7 mouse cellular contexts compared by ENCODE assay signal in genomic region chr9:36916362-36916761, GRCm38 (mm10).
DNase-seq lines count a peak whose midpoint lies in the region; ATAC-seq lines count a peak whose summit lies in the region.

No protein-coding gene starts in this region.

- intact Hi-C loops in left cerebral cortex, postnatal 25 days (cut with DNase I) = loop anchor here (2.0 to 5.0 kb wide), 2 partner anchors 52 to 231 kb away; partner anchors contain the start of gene Pknox2

- no peaks in the 10 kb centered on the region; the same call in 1 of the 2 replicates for H3K4me1 ChIP-seq in intestine, embryonic 16.5 days (ENCODE audit: control insufficient read depth, insufficient read depth, low read length)
- peaks cover 20% of the 10 kb centered on the region for H3K4me1 ChIP-seq in midbrain, embryonic 14.5 days (ENCODE audit: control insufficient read depth, insufficient read depth, low read length)

- WGBS in intestine, embryonic 16.5 days = 9% methylated on average over 6 of the region's 6 CpGs
- WGBS in midbrain, embryonic 14.5 days = 2% methylated on average over 6 of the region's 6 CpGs

- no peaks in the 10 kb centered on the region for H3K27me3 ChIP-seq in intestine, embryonic 16.5 days (replicated peaks; ENCODE audit: control insufficient read depth, insufficient read depth, low read length)
- H3K27me3 ChIP-seq in midbrain, embryonic 14.5 days (ENCODE audit: control insufficient read depth, insufficient read depth, low read length) = no peaks in the 10 kb centered on the region

- H3K4me3 ChIP-seq in intestine, embryonic 16.5 days (ENCODE audit: low read length) = no peak overlapping the region
- H3K4me3 ChIP-seq in midbrain, embryonic 14.5 days (replicated peaks; ENCODE audit: low read depth, low read length) = no peak overlapping the region

- H3K9me3 ChIP-seq in intestine, embryonic 16.5 days (ENCODE audit: control insufficient read depth, low read length) = no peaks in the 10 kb centered on the region
- H3K9me3 ChIP-seq in midbrain, embryonic 14.5 days (ENCODE audit: control insufficient read depth, low read length) = no peaks in the 10 kb centered on the region

- no peaks in the 10 kb centered on the region for H3K36me3 ChIP-seq in intestine, embryonic 16.5 days (ENCODE audit: control insufficient read depth, insufficient read depth, low read length)
- no peaks in the 10 kb centered on the region for H3K36me3 ChIP-seq in midbrain, embryonic 14.5 days (ENCODE audit: control insufficient read depth, insufficient read depth, low read length)

- DNase-seq in adrenal gland, postnatal 10 days = peak; percentile 83
- peak; percentile 61 for DNase-seq in embryo, embryonic 11.5 days (ENCODE audit: low read depth, low spot score)
- DNase-seq in left cerebral cortex, postnatal 25 days (ENCODE audit: low spot score in 2 of 2) = peak; percentile 88 to 94
- peak; percentile 89 for DNase-seq in midbrain, embryonic 14.5 days
- DNase-seq in spleen, adult 12 weeks (ENCODE audit: low spot score) = peak; percentile 1

- peak overlapping the region; percentile 34 for H3K27ac ChIP-seq in intestine, embryonic 16.5 days (ENCODE audit: low read length)
- H3K27ac ChIP-seq in midbrain, embryonic 14.5 days (replicated peaks; ENCODE audit: low read depth, low read length) = peak overlapping the region; percentile 39; the same call in 1 of the 2 replicates

- no peak overlapping the region for H3K9ac ChIP-seq in intestine, embryonic 16.5 days (ENCODE audit: low read depth, low read length)
- H3K9ac ChIP-seq in midbrain, embryonic 14.5 days (replicated peaks; ENCODE audit: low read length) = no peak overlapping the region

- no peak overlapping the region for H3K4me2 ChIP-seq in intestine, embryonic 16.5 days (ENCODE audit: low read depth, low read length)
- 0 out of 2 replicates have a peak overlapping the region, but pooled peaks have one; percentile 18 for H3K4me2 ChIP-seq in midbrain, embryonic 14.5 days (ENCODE audit: low read length)

- peak; percentile 93 for ATAC-seq in granulocyte monocyte progenitor cell, adult 5-6 weeks (replicated peaks; ENCODE audit: poor library complexity, severe bottlenecking)
- peak; percentile 83 for ATAC-seq in intestine, embryonic 16.5 days
- ATAC-seq in midbrain, embryonic 14.5 days (ENCODE audit: low FRiP score, low TSS enrichment) = peak; percentile 82; the same call in 1 of the 2 replicates

Comparison
In these comparisons a context has a peak if more than half of its experiments do, and no peak if none do; other contexts are left out.
1. DNase-seq: peak in every context shown above with its lines; median percentile 91 in left cerebral cortex, postnatal 25 days; 89 in midbrain, embryonic 14.5 days; 83 in adrenal gland, postnatal 10 days; 61 in embryo, embryonic 11.5 days; 1 in spleen, adult 12 weeks.